Mouse (Mus musculus): ENCODE data around the gene F3. TPM values are rescaled to one million over a fixed set of nuclear protein-coding genes. Genes with fewer than 3 reads are reported as not detected.

Gene F3
- total RNA-seq, 2 experiments from 2014 or later, result 19.7 to 24.8 TPM

- DNase-seq, result no peak
These were observed 17.2 kb upstream of the F3 start for GRCm38 (mm10) chr3:121706087-121706486.

- DNase-seq, result no peak
These were observed 16.2 kb upstream of the F3 start for GRCm38 (mm10) chr3:121707106-121707505.

GRCm38 (mm10) chr3:121710894-121711531, 12.3 kb upstream of the F3 start:
- no peak for DNase-seq

GRCm38 (mm10) chr3:121712222-121712621, 11.1 kb upstream of the F3 start:
- DNase-seq, result no peak

GRCm38 (mm10) chr3:121713151-121713701, 10.1 kb upstream of the F3 start:
- DNase-seq, result peak in 1 of 2 experiments; percentile 39

GRCm38 (mm10) chr3:121713816-121714215, 9.5 kb upstream of the F3 start:
- DNase-seq, result peak in 1 of 2 experiments; percentile 38

GRCm38 (mm10) chr3:121714461-121714860, 8.9 kb upstream of the F3 start:
- DNase-seq, result no peak

- no peak for DNase-seq
These were observed 8.0 kb upstream of the F3 start for GRCm38 (mm10) chr3:121715336-121715735.

GRCm38 (mm10) chr3:121715741-121716459, 7.4 kb upstream of the F3 start:
- no peak for DNase-seq

GRCm38 (mm10) chr3:121716480-121716879, 6.9 kb upstream of the F3 start:
- DNase-seq, result no peak

- DNase-seq, result no peak
These were observed 4.7 kb upstream of the F3 start for GRCm38 (mm10) chr3:121718679-121719078.

GRCm38 (mm10) chr3:121719701-121720100, 3.6 kb upstream of the F3 start:
- no peak for DNase-seq

- DNase-seq, result no peak
These were observed 2.3 kb upstream of the F3 start for GRCm38 (mm10) chr3:121720801-121721690.

- DNase-seq, result no peak
These were observed 1.7 kb upstream of the F3 start for GRCm38 (mm10) chr3:121721691-121722070.

- DNase-seq, result peak in 1 of 2 experiments; percentile 44
These were observed 709 bp downstream of the F3 start for GRCm38 (mm10) chr3:121723968-121724524.

GRCm38 (mm10) chr3:121724553-121724952, 1.2 kb downstream of the F3 start:
- no peak for DNase-seq

- no peak for DNase-seq
These were observed 2.3 kb downstream of the F3 start for GRCm38 (mm10) chr3:121725651-121726050.

GRCm38 (mm10) chr3:121729678-121730077, 6.3 kb downstream of the F3 start:
- no peak for DNase-seq

- DNase-seq, result no peak
These were observed 12.2 kb downstream of the F3 start for GRCm38 (mm10) chr3:121735542-121735941.

GRCm38 (mm10) chr3:121736025-121736744, 12.8 kb downstream of the F3 start:
- DNase-seq, result peak; percentile 86 to 88

- DNase-seq, result no peak
These were observed 14.1 kb downstream of the F3 start for GRCm38 (mm10) chr3:121737453-121737852.

GRCm38 (mm10) chr3:121737901-121738300, 14.6 kb downstream of the F3 start:
- DNase-seq, result no peak

Measured in heart, adult 18-20 months (tissue).